Comparison of ENCODE assay signal across 11 mouse cellular contexts in the genomic region with DNA sequence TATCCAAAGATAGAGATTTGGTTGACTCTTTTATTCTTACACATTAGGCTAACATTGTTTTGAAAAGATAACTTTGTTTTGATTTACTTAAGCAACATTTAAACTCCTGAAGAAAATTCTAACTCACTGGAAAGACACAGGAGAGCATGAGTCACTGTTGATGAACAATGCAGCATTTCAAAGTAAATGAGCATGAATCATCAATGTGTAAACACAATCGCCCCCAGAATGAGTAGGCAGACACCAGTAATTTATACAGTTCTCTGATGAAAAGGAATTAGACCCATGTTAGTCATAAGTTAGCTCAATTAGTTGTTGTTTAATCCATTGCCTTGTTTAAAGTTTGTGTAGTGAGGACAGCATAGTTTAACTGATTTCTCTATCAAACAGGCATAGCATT.
"Had no signal": no experiment of that assay in that cellular context is flagged by ENCODE, and none has a peak within 500 bp of the region (broad histone marks: within the 10 kb centered on the region; RNA-seq: fewer than 3 reads in every experiment).

No protein-coding gene starts in this region.

- DNase-seq: kidney, adult 18-20 months; kidney, postnatal 10 days; kidney, postnatal 4 days; liver; liver, embryonic 13.5 days; liver, postnatal 0 days; lung, postnatal 14 days; thymus, adult 18-20 months; thymus, postnatal 14 days had no signal

- ATAC-seq: intestine, embryonic 15.5 days; liver, postnatal 0 days; midbrain, embryonic 16.5 days had no signal
